Mouse (Mus musculus) forebrain, embryonic 14.5 days (tissue): ENCODE results near the gene Acvr1b. TPM values are rescaled to one million over a fixed set of nuclear protein-coding genes. Genes with fewer than 3 reads are reported as not detected.

Source experiments
- ATAC-seq: fragments of 200-750 bp; cut with Nextera tagmentation; 2 replicates; pipeline ENCODE4 v1.8.0; 2017; ENCODE audit warnings: mild to moderate bottlenecking, moderate library complexity
- DNase-seq: peaks from one replicate; pipeline ENCODE4 v3.0.0-alpha.2; 2015; ENCODE audit warnings: low spot score
- H3K27ac ChIP-seq: fragments of 300-500 bp; sonication (generic); 2 replicates; pipeline ENCODE4 v1.5.1; 2014; ENCODE audit warnings: low read depth, mild to moderate bottlenecking, control low read depth, low read length, moderate library complexity
- H3K27me3 ChIP-seq: fragments of 300-500 bp; sonication (generic); replicated peaks from 2 replicates; pipeline ENCODE4 v1.6.1; 2014; ENCODE audit warnings: low read length, control low read depth, mixed read lengths; ENCODE audit not compliant: control insufficient read depth, insufficient read depth
- H3K36me3 ChIP-seq: fragments of 300-500 bp; sonication (generic); 2 replicates; pipeline ENCODE4 v1.6.1; 2014; ENCODE audit warnings: low read length, control low read depth; ENCODE audit not compliant: control insufficient read depth, insufficient read depth
- H3K4me1 ChIP-seq: fragments of 300-500 bp; sonication (generic); 2 replicates; pipeline ENCODE4 v1.6.1; 2014; ENCODE audit warnings: antibody characterized with exemption, low read length, control low read depth; ENCODE audit not compliant: control insufficient read depth, insufficient read depth
- H3K4me2 ChIP-seq: fragments of 300-500 bp; sonication (generic); 2 replicates; pipeline ENCODE4 v1.6.1; 2014; ENCODE audit warnings: mild to moderate bottlenecking, control low read depth, low read length
- H3K4me3 ChIP-seq: fragments of 300-500 bp; sonication (generic); 2 replicates; pipeline ENCODE4 v1.5.1; 2014; ENCODE audit warnings: low read depth, low read length, control low read depth
- H3K9ac ChIP-seq: fragments of 300-500 bp; sonication (generic); 2 replicates; pipeline ENCODE4 v1.6.1; 2014; ENCODE audit warnings: mild to moderate bottlenecking, low read length, control low read depth, moderate library complexity
- H3K9me3 ChIP-seq: fragments of 300-500 bp; sonication (generic); replicated peaks from 2 replicates; pipeline ENCODE4 v1.6.1; 2016; ENCODE audit warnings: low read length, control low read depth, mixed read lengths; ENCODE audit not compliant: control insufficient read depth
- WGBS: fragments of 180-500 bp; shearing (Covaris S2); extraction: QIAGEN DNeasy Blood & Tissue Kit; methylation state at CpG from one replicate; pipeline ENCODE4 v1.1.7; 2014; 5-methylcytosine and 5-hydroxymethylcytosine counted together
- polyA plus RNA-seq: library from polyadenylated mRNA; unstranded; fragments of >200 nt; fragmentation: Nextera tagmentation; extraction: Ambion mirVana; gene quantifications from 2 replicates; pipeline ENCODE4 v1.2.1, GENCODE M21; 2014

Gene Acvr1b
- polyA plus RNA-seq, 1 experiment from 2014 or later: 24.7 TPM

DNA sequence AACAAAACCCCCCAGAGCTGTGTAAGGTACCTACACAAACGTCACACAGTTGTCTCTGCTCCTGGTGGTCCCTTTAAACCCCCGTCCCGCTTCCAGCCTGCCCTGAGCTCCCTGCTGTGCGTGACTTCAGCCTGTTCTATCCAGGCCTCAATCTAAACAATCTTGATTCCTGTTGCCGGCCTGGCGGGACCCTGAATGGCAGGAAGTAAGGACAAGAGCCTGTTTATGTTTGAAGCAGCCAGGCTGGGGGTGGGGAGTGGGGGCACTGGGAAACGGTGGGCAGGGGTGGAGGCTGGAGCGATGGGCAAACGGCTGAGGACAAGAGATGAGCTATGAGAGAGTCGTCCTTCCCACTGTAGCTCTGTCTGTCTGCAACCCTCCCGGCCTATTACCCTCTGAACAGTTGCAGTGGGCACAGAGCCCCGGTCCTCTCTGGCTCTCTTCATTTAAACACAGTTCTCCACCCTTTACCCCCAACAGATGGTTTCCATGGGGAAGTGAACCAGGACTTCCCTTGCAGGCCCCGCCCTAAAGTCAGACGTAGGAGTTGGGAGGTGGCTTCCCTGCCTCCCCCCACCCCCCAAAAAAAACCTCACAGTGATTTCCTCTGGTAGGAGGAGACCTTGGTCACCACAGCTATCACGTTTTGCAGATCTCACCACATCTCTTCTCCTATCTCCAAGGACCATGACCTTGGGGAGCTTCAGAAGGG is 39.7 kb upstream of the Acvr1b start:
- 0 out of 2 replicates have a peak, but pooled peaks cover 2% of the 10 kb centered on the region for H3K4me1 ChIP-seq
- 33% methylated on average over 15 of the region's 15 CpGs for WGBS
- no peak for ATAC-seq
- no peaks in the 10 kb centered on the region for H3K36me3 ChIP-seq
- no peak overlapping the region for H3K4me3 ChIP-seq
- no peaks in the 10 kb centered on the region for H3K9me3 ChIP-seq
- DNase-seq: no peak
- H3K27me3 ChIP-seq: peaks cover 10% of the 10 kb centered on the region
- H3K4me2 ChIP-seq: no peak overlapping the region
- no peak overlapping the region for H3K9ac ChIP-seq
- no peak overlapping the region; the same call in 1 of the 2 replicates for H3K27ac ChIP-seq

GRCm38 (mm10) chr15:101135405-101135804 is 38.5 kb upstream of the Acvr1b start:
- Histone ChIP-seq H3K4me1 (peaks cover 9% of the 10 kb centered on the region), H3K9me3 (no peaks in the 10 kb centered on the region), H3K27ac (no peak overlapping the region), H3K27me3 (no peaks in the 10 kb centered on the region; the same call in 1 of the 2 replicates), H3K4me3 (no peak overlapping the region), H3K9ac (no peak overlapping the region), H3K4me2 (no peak overlapping the region), H3K36me3 (no peaks in the 10 kb centered on the region)
- 74% methylated on average over 8 of the region's 8 CpGs for WGBS
- DNase-seq: no peak
- no peak for ATAC-seq

DNA sequence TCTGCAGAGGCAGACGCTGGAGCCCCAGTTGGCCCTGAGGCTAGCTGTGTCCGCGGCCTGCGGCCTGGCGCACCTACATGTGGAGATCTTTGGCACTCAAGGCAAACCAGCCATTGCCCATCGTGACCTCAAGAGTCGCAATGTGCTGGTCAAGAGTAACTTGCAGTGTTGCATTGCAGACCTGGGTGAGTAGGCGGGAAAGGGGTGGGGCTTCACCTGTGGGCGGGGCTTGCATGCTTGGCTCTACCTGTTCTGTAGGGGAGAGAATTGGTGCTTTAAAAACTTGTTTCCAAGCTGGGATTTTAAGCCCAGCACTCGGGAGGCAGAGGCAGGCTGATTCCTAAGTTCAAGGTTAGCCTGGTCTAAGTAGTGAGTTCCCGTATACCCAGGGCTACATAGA is 36.4 kb upstream of the Acvr1b start:
- Histone ChIP-seq H3K27ac (no peak overlapping the region), H3K4me1 (peaks cover 12% of the 10 kb centered on the region), H3K9me3 (no peaks in the 10 kb centered on the region), H3K27me3 (no peaks in the 10 kb centered on the region), H3K4me3 (no peak overlapping the region), H3K9ac (no peak overlapping the region), H3K4me2 (no peak overlapping the region), H3K36me3 (no peaks in the 10 kb centered on the region)
- ATAC-seq (no peak), DNase-seq (no peak)
- 84% methylated on average over 11 of the region's 11 CpGs for WGBS

DNA sequence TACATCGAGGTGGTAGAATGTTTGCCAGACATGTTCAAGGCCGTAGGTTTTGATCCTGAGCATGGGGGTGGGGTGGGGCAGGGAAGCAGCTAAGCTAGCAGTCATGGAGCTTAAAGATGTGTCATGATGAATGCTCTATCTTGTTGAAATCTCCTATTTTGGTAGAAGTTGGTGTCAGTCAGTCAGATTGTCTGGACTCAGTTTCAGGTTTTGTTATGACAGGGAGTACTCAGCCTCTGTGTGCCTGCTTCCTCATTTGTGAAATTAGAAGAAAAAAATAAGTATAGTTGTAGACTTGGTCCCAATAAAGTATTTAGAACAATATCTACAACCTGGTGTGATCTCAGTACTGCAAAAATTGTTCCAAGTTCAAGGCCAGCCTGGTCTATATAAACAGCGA is 35.2 kb upstream of the Acvr1b start:
- 90% methylated on average over 3 of the region's 3 CpGs for WGBS
- Histone ChIP-seq H3K9ac (no peak overlapping the region), H3K4me2 (no peak overlapping the region), H3K27ac (no peak overlapping the region), H3K4me3 (no peak overlapping the region), H3K27me3 (no peaks in the 10 kb centered on the region), H3K4me1 (peaks cover 16% of the 10 kb centered on the region), H3K9me3 (no peaks in the 10 kb centered on the region), H3K36me3 (no peaks in the 10 kb centered on the region)
- no peak for ATAC-seq
- DNase-seq: no peak

DNA sequence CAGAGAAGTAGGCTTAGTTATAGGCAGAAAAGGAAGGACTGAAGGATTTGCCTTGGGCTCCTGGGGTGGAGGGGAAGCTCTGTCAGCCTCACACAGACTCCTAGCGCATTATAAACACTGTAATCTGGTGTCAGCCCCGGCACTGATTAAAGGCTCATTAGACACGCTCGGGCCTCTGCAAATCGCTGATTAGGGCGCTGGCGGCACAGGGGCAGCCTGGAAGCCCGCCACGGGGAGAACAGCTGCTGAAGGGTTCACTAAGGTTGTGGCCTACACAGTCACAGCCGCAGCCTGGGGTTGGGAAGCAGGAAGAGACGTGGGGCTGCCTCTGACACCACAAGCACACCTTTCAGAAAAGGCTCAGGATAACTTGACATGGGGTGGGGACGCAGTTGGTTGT is 34.0 kb upstream of the Acvr1b start:
- H3K4me1 ChIP-seq: peaks cover 16% of the 10 kb centered on the region
- no peaks in the 10 kb centered on the region for H3K27me3 ChIP-seq
- no peak overlapping the region for H3K9ac ChIP-seq
- no peak overlapping the region for H3K4me2 ChIP-seq
- ATAC-seq: 0 out of 2 replicates have a peak, but pooled peaks have one; percentile 13
- no peaks in the 10 kb centered on the region for H3K36me3 ChIP-seq
- peak overlapping the region; percentile 2; the same call in 1 of the 2 replicates for H3K27ac ChIP-seq
- no peak overlapping the region for H3K4me3 ChIP-seq
- H3K9me3 ChIP-seq: no peaks in the 10 kb centered on the region
- DNase-seq: peak; percentile 74
- WGBS: 6% methylated on average over 12 of the region's 12 CpGs

DNA sequence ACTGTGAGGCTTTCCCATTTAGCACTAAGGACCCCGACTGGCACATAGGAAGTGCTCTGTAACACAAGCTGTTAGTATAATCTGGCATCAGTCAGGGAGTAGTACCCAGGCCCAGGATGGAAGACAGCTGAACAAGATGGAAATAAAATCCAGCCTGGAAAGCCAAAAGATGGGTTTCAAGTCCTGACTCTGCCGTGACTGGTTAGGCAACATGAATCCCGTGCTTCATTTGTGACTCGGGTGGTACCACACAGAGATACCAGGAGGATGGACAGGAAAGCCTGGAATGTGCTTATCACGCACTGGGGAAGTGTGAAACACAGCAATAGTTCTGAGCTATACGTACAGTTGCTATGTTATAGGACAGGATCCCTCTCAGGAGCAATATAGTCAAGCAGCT is 33.3 kb upstream of the Acvr1b start:
- H3K36me3 ChIP-seq: no peaks in the 10 kb centered on the region
- no peaks in the 10 kb centered on the region for H3K27me3 ChIP-seq
- DNase-seq: no peak
- no peak overlapping the region for H3K4me3 ChIP-seq
- H3K4me2 ChIP-seq: no peak overlapping the region
- no peaks in the 10 kb centered on the region for H3K9me3 ChIP-seq
- H3K27ac ChIP-seq: no peak overlapping the region
- ATAC-seq: no peak
- 60% methylated on average over 6 of the region's 6 CpGs for WGBS
- H3K9ac ChIP-seq: no peak overlapping the region
- H3K4me1 ChIP-seq: peaks cover 17% of the 10 kb centered on the region

GRCm38 (mm10) chr15:101141061-101141541 is 32.8 kb upstream of the Acvr1b start:
- no peaks in the 10 kb centered on the region for H3K27me3 ChIP-seq
- ATAC-seq (peak; percentile 60), DNase-seq (peak; percentile 37)
- peaks cover 18% of the 10 kb centered on the region for H3K4me1 ChIP-seq
- WGBS: 5% methylated on average over 14 of the region's 14 CpGs
- H3K36me3 ChIP-seq: no peaks in the 10 kb centered on the region
- no peak overlapping the region for H3K27ac ChIP-seq
- H3K9ac ChIP-seq: no peak overlapping the region
- H3K9me3 ChIP-seq: no peaks in the 10 kb centered on the region
- no peak overlapping the region for H3K4me2 ChIP-seq
- no peak overlapping the region for H3K4me3 ChIP-seq

DNA sequence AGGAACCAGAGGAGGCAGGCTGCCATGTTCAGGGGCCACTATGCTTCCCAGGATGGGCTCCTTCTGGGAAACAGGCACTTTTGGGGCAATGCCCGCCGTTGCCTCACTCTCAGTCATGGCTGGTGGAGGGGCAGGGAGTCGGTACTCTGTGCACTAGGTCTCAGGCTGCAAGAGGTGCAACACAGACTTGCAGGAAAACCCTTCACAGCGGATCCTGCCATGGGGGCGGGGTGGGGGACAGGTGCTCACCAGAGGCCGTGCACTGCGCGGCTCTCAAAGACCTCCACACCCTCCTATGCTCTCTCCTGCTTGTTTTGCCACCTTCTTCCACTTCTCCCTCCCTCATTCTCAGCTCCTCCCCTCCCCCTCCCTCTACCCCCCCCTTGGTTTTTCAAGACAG is 31.2 kb upstream of the Acvr1b start:
- H3K27ac ChIP-seq: no peak overlapping the region
- DNase-seq: no peak
- no peaks in the 10 kb centered on the region for H3K27me3 ChIP-seq
- no peak for ATAC-seq
- no peaks in the 10 kb centered on the region for H3K36me3 ChIP-seq
- WGBS: 62% methylated on average over 8 of the region's 8 CpGs
- no peak overlapping the region for H3K4me3 ChIP-seq
- no peak overlapping the region for H3K9ac ChIP-seq
- no peak overlapping the region for H3K4me2 ChIP-seq
- H3K9me3 ChIP-seq: no peaks in the 10 kb centered on the region
- H3K4me1 ChIP-seq: peaks cover 18% of the 10 kb centered on the region

- 17% methylated on average over 8 of the region's 8 CpGs for WGBS
Measured at GRCm38 (mm10) chr15:101143494-101143893, 30.4 kb upstream of the Acvr1b start.

More at GRCm38 (mm10) chr15:101143494-101143893, 30.4 kb upstream of the Acvr1b start:
- ATAC-seq: no peak
- H3K36me3 ChIP-seq: no peaks in the 10 kb centered on the region
- no peak overlapping the region for H3K4me3 ChIP-seq
- no peak overlapping the region for H3K4me2 ChIP-seq
- no peak overlapping the region for H3K27ac ChIP-seq
- peak; percentile 50 for DNase-seq
- no peaks in the 10 kb centered on the region for H3K27me3 ChIP-seq
- H3K4me1 ChIP-seq: peaks cover 18% of the 10 kb centered on the region
- H3K9ac ChIP-seq: peak overlapping the region; percentile 25; the same call in 1 of the 2 replicates
- H3K9me3 ChIP-seq: no peaks in the 10 kb centered on the region
